Mouse (Mus musculus): ENCODE data around the gene Lce1j.
"Not testable (repeated sequence)": the region's sequence is repeated elsewhere in the genome, so short reads cannot be mapped to it uniquely, and the experiment has no call there.

Lce1j gene

GRCm38 (mm10) chr3:92790414-92790813, at the start of gene Lce1j:
Lce1j (minus strand) TSS chr3:92790514.
- no peak for DNase-seq (ENCODE audit: low read depth)

DNA sequence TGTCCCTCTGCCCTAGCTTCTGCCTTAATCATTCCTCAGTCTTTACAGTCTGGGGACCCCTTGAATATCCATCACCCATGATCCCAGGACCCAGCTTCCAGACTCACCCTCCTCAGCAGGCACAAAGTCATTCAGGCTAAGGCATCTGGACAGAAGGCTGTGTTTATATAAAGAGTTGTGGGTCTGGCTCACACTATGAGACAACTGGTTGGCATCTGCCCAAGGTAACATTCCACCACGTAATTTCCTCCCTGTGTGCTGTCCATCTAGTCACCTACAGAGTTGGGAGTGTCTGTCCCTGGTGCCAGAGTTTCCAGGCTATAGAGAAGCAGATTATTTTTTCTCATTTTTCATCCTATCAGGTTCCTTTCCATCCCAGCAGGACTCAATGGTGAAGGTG, 36.8 kb upstream of the Lce1j start, which contains the start of gene Kprp:
Kprp (minus strand) TSS at position 140 of the 400 bp plus-strand sequence.
- no peak for DNase-seq (ENCODE audit: low read depth)

DNA sequence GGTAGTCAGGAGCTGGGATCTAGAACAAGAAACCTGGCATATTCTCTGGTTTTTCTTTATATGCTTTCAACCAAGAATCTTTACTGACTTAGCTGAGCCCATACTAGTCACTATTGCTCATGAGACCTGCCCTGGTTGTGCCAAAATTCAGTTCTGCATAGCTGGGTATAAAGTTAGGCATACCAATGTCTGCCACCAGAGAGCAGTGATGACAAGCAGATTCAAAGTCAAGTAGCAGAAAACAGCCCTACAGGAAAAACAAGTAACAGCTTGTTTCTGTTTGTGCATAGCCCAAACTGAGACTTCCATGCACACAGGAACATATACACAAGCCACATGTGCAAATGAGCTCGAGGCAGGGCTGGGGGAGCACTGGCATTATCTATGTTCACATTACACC, 35.5 kb upstream of the Lce1j start:
- no peak for DNase-seq (ENCODE audit: low read depth)

DNA sequence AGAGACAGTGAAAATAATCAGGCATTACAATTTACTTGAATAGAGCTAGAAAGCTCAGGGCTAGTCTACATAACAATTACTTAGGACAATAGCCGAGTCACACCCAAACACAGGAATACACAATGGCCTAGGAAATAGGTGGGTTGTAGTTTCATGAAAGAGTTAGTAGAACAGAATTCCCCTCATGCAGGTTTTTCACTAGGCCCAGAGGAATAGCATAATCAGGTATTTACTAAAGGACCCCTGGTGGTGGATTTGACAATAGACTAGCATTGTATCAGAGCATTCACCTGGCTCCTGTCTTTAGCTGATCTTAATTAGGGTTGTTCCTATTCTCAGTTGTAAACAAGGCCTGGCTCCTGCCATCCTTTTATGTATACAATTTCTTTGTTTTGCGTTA, 25.7 kb upstream of the Lce1j start:
- DNase-seq (ENCODE audit: low read depth), result not testable (repeated sequence)

GRCm38 (mm10) chr3:92815581-92815980, 25.3 kb upstream of the Lce1j start:
- DNase-seq (ENCODE audit: low read depth), result no peak

GRCm38 (mm10) chr3:92807791-92808190, 17.5 kb upstream of the Lce1j start, which contains the start of gene Lce1k:
Lce1k (minus strand) TSS chr3:92807891.
- DNase-seq (ENCODE audit: low read depth), result no peak

DNA sequence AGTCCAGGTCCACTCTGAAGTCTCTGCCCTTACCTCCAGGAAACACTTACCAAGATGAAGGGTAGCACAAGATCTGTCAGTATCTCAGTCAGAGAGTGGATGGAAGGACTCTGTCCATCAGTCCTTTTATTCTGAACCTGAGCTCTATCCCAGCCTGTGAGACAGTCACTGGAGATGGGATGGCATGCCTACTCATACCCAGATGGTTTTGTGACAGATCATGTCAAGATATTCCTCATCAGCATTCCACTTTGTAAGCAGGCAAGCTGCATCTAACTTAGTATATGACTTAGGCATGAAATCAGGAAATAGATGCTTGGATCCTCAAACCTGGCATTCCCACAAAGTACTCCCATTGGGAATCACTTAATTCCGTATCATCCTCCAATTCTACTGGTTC, 11.5 kb downstream of the Lce1j start, which contains the start of gene Lce1i:
Lce1i (minus strand) TSS at position 101 of the 400 bp plus-strand sequence.
- DNase-seq (ENCODE audit: low read depth), result no peak

DNA sequence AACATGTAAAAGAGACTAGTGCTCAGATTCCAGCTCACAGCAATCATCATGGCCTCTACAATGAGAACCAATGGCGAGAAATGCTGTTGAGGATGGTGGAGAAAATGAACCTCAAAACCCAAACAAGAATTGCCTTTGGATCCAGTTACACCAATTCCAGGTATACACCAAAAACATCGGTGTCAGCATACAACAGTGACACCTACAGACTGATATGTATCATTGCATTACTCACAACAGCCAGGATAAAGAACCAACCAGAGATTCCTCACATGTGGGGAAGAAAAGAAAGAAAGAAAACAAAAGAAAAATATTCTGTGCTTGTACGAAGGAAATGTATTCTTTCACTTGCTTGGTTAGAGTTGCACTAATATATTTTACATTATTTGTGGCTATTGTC, 18.7 kb downstream of the Lce1j start:
- DNase-seq (ENCODE audit: low read depth), result no peak

- no peak for DNase-seq (ENCODE audit: low read depth)
Observed at GRCm38 (mm10) chr3:92764965-92765364, 25.3 kb downstream of the Lce1j start, which contains the start of gene Lce1h. Lce1h (minus strand) TSS chr3:92765065.

DNA sequence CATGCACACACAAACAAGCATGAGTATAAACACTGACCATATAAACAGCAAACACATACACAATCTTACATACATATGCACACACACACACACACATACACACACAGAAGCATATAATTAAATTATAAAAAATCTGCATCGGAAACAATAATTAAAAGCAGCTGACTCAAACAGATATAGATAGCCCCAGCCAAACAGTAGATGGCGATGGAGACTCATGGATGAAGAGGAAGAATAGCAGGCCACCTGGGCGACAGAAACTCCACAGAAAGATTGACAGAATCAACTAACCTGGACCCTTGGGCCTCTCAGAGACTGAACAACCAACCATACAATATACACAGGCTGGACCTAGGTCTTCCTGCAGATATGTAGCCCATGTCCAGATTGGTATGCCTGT, 37.1 kb downstream of the Lce1j start:
- no peak for DNase-seq (ENCODE audit: low read depth)

GRCm38 (mm10) chr3:92752238-92752637, 38.1 kb downstream of the Lce1j start, which contains the start of gene Lce1g:
Lce1g (minus strand) TSS chr3:92752338.
- no peak for DNase-seq (ENCODE audit: low read depth)

- no peak for DNase-seq (ENCODE audit: low read depth)
Observed at GRCm38 (mm10) chr3:92738996-92739395, 51.3 kb downstream of the Lce1j start, which contains the start of gene Gm38119. Gm38119 (minus strand) TSS chr3:92739096.
